Mouse (Mus musculus) intestine, embryonic 14.5 days (tissue): ENCODE data around the gene AC109138.7. TPM values are rescaled to one million over a fixed set of nuclear protein-coding genes. Genes with fewer than 3 reads are reported as not detected.

Experiments
- ATAC-seq: fragments of 200-750 bp; cut with Nextera tagmentation; replicated peaks from 2 replicates; pipeline ENCODE4 v1.8.0; 2017; ENCODE audit warnings: low read depth, moderate number of reproducible peaks, moderate TSS enrichment, moderate library complexity; ENCODE audit not compliant: low FRiP score, low TSS enrichment
- DNase-seq: peaks from one replicate; pipeline ENCODE4 v3.0.0-alpha.2; 2018; ENCODE audit warnings: low spot score
- H3K27ac ChIP-seq: fragments of 300-500 bp; sonication (generic); 2 replicates; pipeline ENCODE4 v1.5.1; 2014; ENCODE audit warnings: low read depth, mild to moderate bottlenecking, control low read depth
- H3K27me3 ChIP-seq: fragments of 300-500 bp; sonication (generic); replicated peaks from 2 replicates; pipeline ENCODE4 v1.6.1; 2014; ENCODE audit warnings: low read length, control low read depth; ENCODE audit not compliant: control insufficient read depth, insufficient read depth
- H3K36me3 ChIP-seq: fragments of 300-500 bp; sonication (generic); 2 replicates; pipeline ENCODE4 v1.6.1; 2014; ENCODE audit warnings: low read length, control low read depth; ENCODE audit not compliant: control insufficient read depth, insufficient read depth
- H3K4me1 ChIP-seq: fragments of 300-500 bp; sonication (generic); replicated peaks from 2 replicates; pipeline ENCODE4 v1.6.1; 2014; ENCODE audit warnings: low read length, control low read depth, mixed read lengths; ENCODE audit not compliant: control insufficient read depth, insufficient read depth
- H3K4me2 ChIP-seq: fragments of 300-500 bp; sonication (generic); 2 replicates; pipeline ENCODE4 v1.6.1; 2014; ENCODE audit warnings: low read length
- H3K4me3 ChIP-seq: fragments of 300-500 bp; sonication (generic); 2 replicates; pipeline ENCODE4 v1.5.1; 2014; ENCODE audit warnings: low read depth, low read length, control low read depth, mixed read lengths
- H3K9ac ChIP-seq: fragments of 300-500 bp; sonication (generic); 2 replicates; pipeline ENCODE4 v1.6.1; 2014; ENCODE audit warnings: mild to moderate bottlenecking, low read length
- H3K9me3 ChIP-seq: fragments of 300-500 bp; sonication (generic); 2 replicates; pipeline ENCODE4 v1.6.1; 2016; ENCODE audit warnings: low read length, control low read depth; ENCODE audit not compliant: control insufficient read depth
- WGBS: fragments of 180-500 bp; shearing (Covaris S2); extraction: QIAGEN DNeasy Blood & Tissue Kit; methylation state at CpG from one replicate; pipeline ENCODE4 v1.1.7; 2014; 5-methylcytosine and 5-hydroxymethylcytosine counted together
- polyA plus RNA-seq: library from polyadenylated mRNA; unstranded; fragments of >200 nt; fragmentation: Nextera tagmentation; extraction: Ambion mirVana; gene quantifications from 2 replicates; pipeline ENCODE4 v1.2.1, GENCODE M21; 2014

The AC109138.7 gene
- polyA plus RNA-seq, result not detected in 2 replicates

DNA sequence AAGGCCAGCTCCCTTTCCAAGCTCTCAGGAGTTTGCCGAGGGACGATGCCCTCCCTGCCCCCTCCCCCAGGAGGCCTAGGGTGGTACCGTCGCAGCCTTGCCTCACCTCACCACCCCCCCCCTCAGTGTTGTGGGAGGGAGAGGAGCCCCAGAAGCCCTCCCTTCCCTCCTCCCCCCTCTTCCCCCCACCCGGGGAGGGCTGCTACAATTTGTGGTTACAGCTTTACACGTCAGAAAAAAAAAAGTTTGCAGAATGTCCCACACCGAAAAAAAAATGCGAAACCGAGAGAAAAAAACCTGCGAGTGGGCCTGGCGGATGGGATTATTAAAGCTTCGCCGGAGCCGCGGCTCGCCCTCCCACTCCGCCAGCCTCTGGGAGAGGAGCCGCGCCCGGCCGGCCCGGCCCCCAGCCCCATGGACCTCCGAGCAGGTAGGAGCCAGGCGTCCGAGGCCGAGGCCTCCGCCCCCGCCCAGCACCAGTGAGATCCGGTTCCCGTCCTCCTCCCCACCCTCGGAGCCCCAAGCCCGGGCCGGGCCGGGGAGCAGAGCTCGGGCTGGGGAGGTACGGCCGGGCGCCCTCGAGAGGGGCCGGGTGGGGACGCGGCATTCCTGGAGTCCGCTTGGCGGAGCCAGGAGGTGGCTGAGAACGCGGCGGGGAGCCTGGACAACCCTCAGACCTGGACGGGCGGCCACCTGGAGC, at the start of gene AC109138.7, which contains the start of gene Clcf1:
Gene AC109138.7, plus strand, starts transcription at position 287 of the 700 bp plus-strand sequence.
Gene Clcf1, plus strand, starts transcription at position 168 of the 700 bp plus-strand sequence.
- H3K27me3 ChIP-seq, result no peaks in the 10 kb centered on the region
- under 1% methylated on average over 48 of the region's 49 CpGs for WGBS
- no peaks in the 10 kb centered on the region for H3K9me3 ChIP-seq
- peaks cover 53% of the 10 kb centered on the region for H3K4me1 ChIP-seq
- H3K36me3 ChIP-seq, result no peaks in the 10 kb centered on the region
- peak within 1 kb of the TSS; percentile 94 for H3K27ac ChIP-seq
- peak; percentile 81 for DNase-seq
- peak within 1 kb of the TSS; percentile 84 for H3K4me3 ChIP-seq
- peak; percentile 47 for ATAC-seq
- H3K9ac ChIP-seq, result peak within 1 kb of the TSS; percentile 97
- H3K4me2 ChIP-seq, result peak within 1 kb of the TSS; percentile 81

GRCm38 (mm10) chr19:4164721-4165120, 49.4 kb upstream of the AC109138.7 start:
- DNase-seq (no peak), ATAC-seq (no peak)
- WGBS, result 85% methylated on average over 2 of the region's 2 CpGs
- Histone ChIP-seq H3K27ac (no peak overlapping the region), H3K9me3 (no peaks in the 10 kb centered on the region), H3K4me3 (no peak overlapping the region), H3K4me2 (no peak overlapping the region), H3K9ac (no peak overlapping the region), H3K36me3 (peaks cover 17% of the 10 kb centered on the region), H3K27me3 (no peaks in the 10 kb centered on the region), H3K4me1 (peaks cover 12% of the 10 kb centered on the region)

DNA sequence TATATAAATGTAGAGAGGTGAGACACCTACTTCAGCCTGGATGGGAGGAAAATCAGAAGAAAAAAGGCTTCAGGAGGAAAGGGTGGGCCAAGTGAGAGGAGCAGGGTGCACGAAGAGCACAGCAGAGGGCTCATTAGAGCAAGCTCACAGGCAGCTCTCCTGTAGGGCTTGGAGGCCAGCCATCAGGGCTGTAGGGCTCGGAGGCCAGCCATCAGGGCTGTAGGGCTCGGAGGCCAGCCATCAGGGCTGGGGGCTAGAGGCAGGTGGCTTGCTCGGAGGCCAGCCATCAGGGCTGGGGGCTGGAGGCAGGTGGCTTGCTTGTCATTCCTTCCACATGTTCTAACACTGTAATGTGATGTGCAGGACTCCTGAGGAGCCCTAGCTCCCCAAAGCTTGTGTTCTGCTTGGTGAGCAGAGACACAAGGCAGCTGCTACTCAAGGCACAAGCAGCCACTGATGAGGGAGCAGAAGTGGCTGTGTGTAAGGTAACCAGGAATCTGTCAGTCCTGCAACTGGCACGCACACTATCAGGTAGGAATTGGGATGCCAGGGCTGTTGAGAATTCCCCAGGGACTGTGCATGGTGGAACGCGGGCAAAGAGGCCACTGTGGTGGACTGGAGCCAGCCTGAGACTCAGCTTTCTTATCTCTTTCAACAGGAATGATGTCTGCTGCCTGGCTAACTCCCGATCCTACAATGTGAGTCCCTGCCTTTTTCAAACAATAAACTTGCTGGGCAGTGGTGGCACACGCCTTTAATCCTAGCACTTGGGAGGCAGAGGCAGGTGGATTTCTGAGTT, 47.3 kb upstream of the AC109138.7 start:
- H3K27me3 ChIP-seq, result no peaks in the 10 kb centered on the region
- no peak overlapping the region for H3K4me2 ChIP-seq
- 0 out of 2 replicates have a peak, but pooled peaks cover under 1% of the 10 kb centered on the region for H3K36me3 ChIP-seq
- DNase-seq (no peak), ATAC-seq (no peak)
- WGBS, result 78% methylated on average over 9 of the region's 9 CpGs
- peaks cover 19% of the 10 kb centered on the region for H3K4me1 ChIP-seq
- no peak overlapping the region for H3K27ac ChIP-seq
- no peak overlapping the region for H3K4me3 ChIP-seq
- H3K9ac ChIP-seq, result no peak overlapping the region
- no peaks in the 10 kb centered on the region for H3K9me3 ChIP-seq

DNA sequence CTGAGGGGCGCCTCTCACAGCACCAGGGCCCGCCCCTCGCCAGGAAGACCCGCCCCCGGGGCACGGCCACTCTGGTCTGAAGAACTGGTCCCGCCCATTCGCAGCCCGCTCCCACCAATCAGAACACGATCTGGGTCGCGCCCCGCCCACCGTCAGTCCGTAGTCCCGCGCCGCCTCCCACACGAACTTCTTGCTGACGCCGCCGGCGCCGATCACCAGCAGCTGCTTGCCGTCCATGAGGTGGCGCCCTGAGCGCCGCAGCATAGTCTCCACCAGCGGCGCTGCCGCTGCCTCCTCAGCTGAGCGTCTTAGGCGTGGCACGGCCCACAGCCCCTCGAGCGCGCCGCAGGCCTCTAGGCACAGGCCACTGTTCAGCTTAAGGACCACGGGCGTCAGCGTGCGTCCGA, 44.8 kb upstream of the AC109138.7 start:
- peak overlapping the region; percentile 33 for H3K4me3 ChIP-seq
- ATAC-seq, result peak; percentile 95
- peak overlapping the region; percentile 69 for H3K4me2 ChIP-seq
- WGBS, result under 1% methylated on average over 43 of the region's 43 CpGs
- H3K4me1 ChIP-seq, result peaks cover 6% of the 10 kb centered on the region; the same call in 1 of the 2 replicates
- no peaks in the 10 kb centered on the region for H3K9me3 ChIP-seq
- H3K27me3 ChIP-seq, result no peaks in the 10 kb centered on the region
- no peaks in the 10 kb centered on the region for H3K36me3 ChIP-seq
- H3K27ac ChIP-seq, result peak overlapping the region; percentile 81
- DNase-seq, result peak; percentile 99
- peak overlapping the region; percentile 60 for H3K9ac ChIP-seq

- peak overlapping the region; percentile 33 for H3K4me3 ChIP-seq
- no peaks in the 10 kb centered on the region for H3K27me3 ChIP-seq
- H3K9ac ChIP-seq, result peak overlapping the region; percentile 60
- H3K36me3 ChIP-seq, result no peaks in the 10 kb centered on the region
- peak; percentile 54 for ATAC-seq
- no peaks in the 10 kb centered on the region for H3K9me3 ChIP-seq
- peak overlapping the region; percentile 69 for H3K4me2 ChIP-seq
- peak overlapping the region; percentile 81 for H3K27ac ChIP-seq
- peaks cover 6% of the 10 kb centered on the region; the same call in 1 of the 2 replicates for H3K4me1 ChIP-seq
- 6% methylated on average over 27 of the region's 27 CpGs for WGBS
- no peak for DNase-seq
Observed at GRCm38 (mm10) chr19:4169810-4170209, 44.3 kb upstream of the AC109138.7 start.

DNA sequence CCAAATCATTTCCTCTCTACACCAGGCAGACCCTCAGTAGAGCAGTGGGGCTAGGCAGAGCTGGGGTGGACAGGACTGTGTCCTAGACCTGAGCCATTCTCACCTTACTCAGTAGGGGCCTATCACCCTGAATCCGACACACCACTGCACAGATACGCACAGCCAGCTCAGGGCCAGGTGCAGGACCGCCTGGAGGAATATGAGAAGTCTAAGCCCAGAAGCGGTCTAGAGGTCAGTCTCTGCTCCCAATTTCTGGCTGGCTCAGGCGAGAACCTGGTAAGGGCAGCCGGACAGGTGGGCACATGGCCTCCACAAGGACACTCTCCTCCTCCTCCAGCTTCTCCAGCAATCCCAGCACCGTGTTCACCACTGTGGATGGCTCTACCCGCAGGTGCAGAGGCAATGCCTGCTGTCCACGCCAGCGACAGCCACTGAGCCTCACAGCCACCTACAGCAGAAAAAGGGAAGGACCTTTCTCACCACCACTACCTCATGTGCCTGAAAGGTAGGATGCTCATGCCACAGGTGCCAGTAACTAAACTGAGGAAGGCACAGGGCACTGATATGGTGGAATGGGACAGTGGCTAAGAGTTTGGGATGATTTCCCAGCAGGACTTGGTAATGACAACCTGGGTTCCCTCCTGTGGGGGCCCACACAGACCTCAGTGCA, 43.3 kb upstream of the AC109138.7 start:
- Histone ChIP-seq H3K9ac (no peak overlapping the region), H3K27me3 (no peaks in the 10 kb centered on the region), H3K27ac (no peak overlapping the region), H3K36me3 (no peaks in the 10 kb centered on the region), H3K4me1 (peaks cover 13% of the 10 kb centered on the region), H3K4me3 (no peak overlapping the region), H3K9me3 (no peaks in the 10 kb centered on the region), H3K4me2 (no peak overlapping the region)
- DNase-seq (no peak), ATAC-seq (no peak)
- WGBS, result 89% methylated on average over 10 of the region's 10 CpGs

GRCm38 (mm10) chr19:4171393-4172290, 42.5 kb upstream of the AC109138.7 start:
- DNase-seq, result no peak
- Histone ChIP-seq H3K4me3 (no peak overlapping the region), H3K4me1 (peaks cover 16% of the 10 kb centered on the region), H3K36me3 (no peaks in the 10 kb centered on the region), H3K9me3 (no peaks in the 10 kb centered on the region), H3K27ac (no peak overlapping the region), H3K4me2 (no peak overlapping the region), H3K27me3 (no peaks in the 10 kb centered on the region), H3K9ac (no peak overlapping the region)
- 66% methylated on average over 13 of the region's 13 CpGs for WGBS
- no peak for ATAC-seq
